ENCODE assay signal across 22 mouse cellular contexts in the genomic region with DNA sequence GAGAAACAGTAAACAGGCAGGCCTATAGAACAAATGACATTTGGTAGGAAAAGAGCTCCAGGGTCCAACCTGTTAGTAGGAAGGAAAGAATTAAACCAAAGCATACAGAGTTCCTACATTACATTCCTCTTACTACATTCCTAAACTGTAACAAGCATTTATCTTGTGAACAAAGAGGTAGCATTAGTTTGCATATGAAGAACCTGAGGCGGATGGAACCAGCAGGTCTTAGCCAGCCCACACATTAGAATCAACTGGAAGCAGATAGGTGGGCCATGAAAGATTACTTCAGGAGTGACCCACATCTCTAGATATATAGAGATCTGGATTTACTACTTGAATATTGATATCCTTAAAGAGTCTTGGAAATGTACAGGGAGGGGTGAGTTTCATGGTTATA.
A peak's percentile ranks its signal among the peaks of the same experiment; 100 is the strongest.
DNase-seq lines count a peak whose midpoint lies in the region; ATAC-seq and TF ChIP-seq lines count a peak whose summit lies in the region.
"Had no signal": no experiment of that assay in that cellular context is flagged by ENCODE, and none has a peak within 500 bp of the region (broad histone marks: within the 10 kb centered on the region; RNA-seq: fewer than 3 reads in every experiment).

No protein-coding gene starts in this region.

- ATAC-seq in stomach, postnatal 0 days (ENCODE audit: low FRiP score, low TSS enrichment) = no peak
- ATAC-seq: CD4-positive, CD25-positive, alpha-beta regulatory T cell, adult 4 months; forebrain, embryonic 13.5 days; forebrain, embryonic 15.5 days; forebrain, postnatal 0 days had no signal

- no peak overlapping the region for H3K9ac ChIP-seq in ES-Bruce4 (ENCODE audit: low read depth, poor library complexity, severe bottlenecking)
- H3K9ac ChIP-seq in ES-E14 (ENCODE audit: insufficient read depth, low read depth, low read length, poor library complexity, severe bottlenecking) = no peak overlapping the region
- H3K9ac ChIP-seq in stomach, postnatal 0 days (ENCODE audit: low read length) = no peak overlapping the region
- H3K9ac ChIP-seq: embryonic facial prominence, embryonic 12.5 days; forebrain, embryonic 13.5 days; forebrain, embryonic 15.5 days; forebrain, postnatal 0 days had no signal

- DNase-seq in ES-E14 (ENCODE audit: low read depth, low spot score) (peak; percentile 43), ZHBTc4 (ENCODE audit: low read depth, low spot score) (peak; percentile 84)
- no peak for DNase-seq in stomach, postnatal 0 days (ENCODE audit: low spot score)
- no peak for DNase-seq in embryo, embryonic 10.5 days (ENCODE audit: low spot score)
- DNase-seq: adrenal gland, adult 2 months; adrenal gland, postnatal 10 days; adrenal gland, postnatal 25 days; B cell, adult 2 months; cerebellum, adult 11 months; cerebellum, adult 18-20 months; cerebellum, adult 8-10 months; cerebellum, adult 9-11 months; cerebellum, postnatal 14 days; cerebellum, postnatal 36 days; forebrain, postnatal 0 days had no signal

- H3K4me2 ChIP-seq in stomach, postnatal 0 days (replicated peaks; ENCODE audit: low read depth) = no peak overlapping the region
- H3K4me2 ChIP-seq: embryonic facial prominence, embryonic 12.5 days; forebrain, embryonic 13.5 days; forebrain, embryonic 15.5 days had no signal

- no peak overlapping the region for H3K4me3 ChIP-seq in ES-Bruce4 (ENCODE audit: low read depth, low read length)
- no peak overlapping the region for H3K4me3 ChIP-seq in ES-E14 (ENCODE audit: insufficient read depth in 1 of 2, low read depth in 1 of 2, low read length in 2 of 2, poor library complexity in 1 of 2, severe bottlenecking in 1 of 2)
- H3K4me3 ChIP-seq in stomach, postnatal 0 days (ENCODE audit: low read depth, low read length) = no peak overlapping the region
- H3K4me3 ChIP-seq: embryonic facial prominence, embryonic 10.5 days; embryonic facial prominence, embryonic 12.5 days; forebrain, embryonic 13.5 days; forebrain, embryonic 15.5 days had no signal

- 65% methylated on average over 1 of the region's 1 CpGs for WGBS in stomach, postnatal 0 days

- H3K36me3 ChIP-seq in ES-Bruce4 (ENCODE audit: control insufficient read depth, insufficient read depth, low read length, poor library complexity, severe bottlenecking) = no peaks in the 10 kb centered on the region
- H3K36me3 ChIP-seq in ES-E14 (ENCODE audit: control insufficient read depth, insufficient read depth, low read length, poor library complexity, severe bottlenecking) = no peaks in the 10 kb centered on the region
- no peaks in the 10 kb centered on the region for H3K36me3 ChIP-seq in stomach, postnatal 0 days (ENCODE audit: control insufficient read depth, insufficient read depth, low read length)
- H3K36me3 ChIP-seq: embryonic facial prominence, embryonic 10.5 days; embryonic facial prominence, embryonic 12.5 days; forebrain, embryonic 15.5 days had no signal

- TF ChIP-seq CTCF in ES-Bruce4 (IDR thresholded peaks at IDR 0.05; ENCODE audit: low read depth, low read length) = no peak
- no peak for TF ChIP-seq CTCF in stomach, postnatal 0 days (IDR thresholded peaks at IDR 0.05; ENCODE audit: low read depth)

- no peak for TF ChIP-seq POLR2A in ES-Bruce4 (IDR thresholded peaks at IDR 0.05; ENCODE audit: insufficient read depth, low read length)

- H3K27ac ChIP-seq in ES-Bruce4 (ENCODE audit: insufficient read depth, low read length) = peak overlapping the region; percentile 48; the same call in 1 of the 2 replicates
- no peak overlapping the region for H3K27ac ChIP-seq in ES-E14 (ENCODE audit: insufficient read depth, low read depth, low read length, poor library complexity, severe bottlenecking)
- H3K27ac ChIP-seq in stomach, postnatal 0 days (replicated peaks) = no peak overlapping the region
- H3K27ac ChIP-seq: embryonic facial prominence, embryonic 10.5 days; embryonic facial prominence, embryonic 12.5 days; forebrain, embryonic 13.5 days; forebrain, embryonic 15.5 days had no signal

- in situ Hi-C loops in ES-E14 (cut with MboI; ENCODE audit: low sequenced_read_pairs in 2 of 2, unreplicated experiment in 2 of 2) = no loop called here

- H3K9me3 ChIP-seq in ES-Bruce4 (replicated peaks; ENCODE audit: control insufficient read depth, insufficient read depth, low read length, poor library complexity, severe bottlenecking) (peaks cover 5% of the 10 kb centered on the region; the same call in 1 of the 2 replicates), ES-E14 (ENCODE audit: control insufficient read depth, insufficient read depth, low read depth, low read length) (no peaks in the 10 kb centered on the region)
- no peaks in the 10 kb centered on the region for H3K9me3 ChIP-seq in stomach, postnatal 0 days (ENCODE audit: control insufficient read depth, low read length)
- H3K9me3 ChIP-seq: embryonic facial prominence, embryonic 10.5 days; embryonic facial prominence, embryonic 12.5 days; forebrain, embryonic 13.5 days; forebrain, embryonic 15.5 days had no signal

- no peak for TF ChIP-seq EP300 in ES-Bruce4 (IDR thresholded peaks at IDR 0.05; ENCODE audit: insufficient read depth, low read depth, low read length)
- no peak for TF ChIP-seq EP300 in stomach, postnatal 0 days (optimal IDR thresholded peaks at IDR 0.05)

- H3K27me3 ChIP-seq in ES-Bruce4 (ENCODE audit: control insufficient read depth, insufficient read depth, low read length, poor library complexity, severe bottlenecking) = no peaks in the 10 kb centered on the region
- H3K27me3 ChIP-seq in stomach, postnatal 0 days (ENCODE audit: control insufficient read depth, insufficient read depth, low read length) = no peaks in the 10 kb centered on the region
- H3K27me3 ChIP-seq: CH12.LX; embryonic facial prominence, embryonic 12.5 days; forebrain, embryonic 13.5 days; forebrain, embryonic 15.5 days had no signal

- H3K4me1 ChIP-seq in ES-Bruce4 (ENCODE audit: control insufficient read depth, insufficient read depth, low read length) (peaks cover 2% of the 10 kb centered on the region), ES-E14 (ENCODE audit: control insufficient read depth in 2 of 2, insufficient read depth in 2 of 2, low read length in 2 of 2, poor library complexity in 1 of 2) (peaks cover 0 to 4% of the 10 kb centered on the region in 2 experiments; a peak in 1 of 4 replicates)
- no peaks in the 10 kb centered on the region for H3K4me1 ChIP-seq in stomach, postnatal 0 days (replicated peaks; ENCODE audit: control insufficient read depth, insufficient read depth)
- H3K4me1 ChIP-seq: embryonic facial prominence, embryonic 10.5 days; embryonic facial prominence, embryonic 12.5 days; forebrain, embryonic 13.5 days; forebrain, embryonic 15.5 days had no signal

TF ChIP-seq in ES-E14, 5 proteins besides CTCF, POLR2A, EP300 and RAD21:
- TF ChIP-seq ZNF384 (IDR thresholded peaks at IDR 0.05; ENCODE audit: low read depth, low read length) (no peak), CHD2 (IDR thresholded peaks at IDR 0.05; ENCODE audit: low read depth, low read length) (no peak), ZC3H11A (IDR thresholded peaks at IDR 0.05; ENCODE audit: borderline replicate concordance, low read depth, low read length) (no peak), MAFK (IDR thresholded peaks at IDR 0.05; ENCODE audit: insufficient read depth, low read depth, low read length) (no peak), HCFC1 (IDR thresholded peaks at IDR 0.05; ENCODE audit: borderline replicate concordance, insufficient read depth, low read length) (no peak)

Comparison
In these comparisons a context has a peak if more than half of its experiments do, and no peak if none do; other contexts are left out.
1. DNase-seq: peak in ES-E14 (single experiment) and ZHBTc4 (single experiment); none in stomach, postnatal 0 days (single experiment) and embryo, embryonic 10.5 days (single experiment).